19 mouse cellular contexts compared by ENCODE assay signal in genomic region chr11:16638349-16638748, GRCm38 (mm10).
"Had no signal": no experiment of that assay in that cellular context is flagged by ENCODE, and none has a peak within 500 bp of the region (broad histone marks: within the 10 kb centered on the region; RNA-seq: fewer than 3 reads in every experiment).

No protein-coding gene starts in this region.

- H3K4me1 ChIP-seq: liver, embryonic 13.5 days; liver, embryonic 15.5 days; lung, embryonic 15.5 days; midbrain, embryonic 10.5 days; midbrain, embryonic 12.5 days; neural tube, embryonic 12.5 days had no signal

- H3K36me3 ChIP-seq: liver, embryonic 13.5 days; liver, embryonic 15.5 days; lung, embryonic 15.5 days; midbrain, embryonic 10.5 days; midbrain, embryonic 12.5 days; neural tube, embryonic 12.5 days had no signal

- DNase-seq: liver, embryonic 13.5 days; liver, postnatal 0 days; lung, adult 2 months; lung, postnatal 14 days; lung, postnatal 36 days; midbrain, embryonic 14.5 days; right cerebral cortex, postnatal 14 days; right cerebral cortex, postnatal 4 days; spleen, adult 18-20 months; thymus, adult 2 months; thymus, postnatal 14 days; thymus, postnatal 36 days had no signal

- ATAC-seq: lung, postnatal 0 days; midbrain, embryonic 16.5 days had no signal

- H3K27ac ChIP-seq: liver, embryonic 13.5 days; liver, embryonic 15.5 days; lung, embryonic 15.5 days; midbrain, embryonic 10.5 days; midbrain, embryonic 12.5 days; neural tube, embryonic 12.5 days had no signal

- H3K4me3 ChIP-seq: liver, embryonic 13.5 days; liver, embryonic 15.5 days; lung, embryonic 15.5 days; midbrain, embryonic 10.5 days; midbrain, embryonic 12.5 days; neural tube, embryonic 12.5 days had no signal
